ENCODE assay signal across 9 mouse cellular contexts in genomic region chr2:109920471-109920870, GRCm38 (mm10). TPM values are rescaled to one million over a fixed set of nuclear protein-coding genes. Genes with fewer than 3 reads are reported as not detected.
DNase-seq lines count a peak whose midpoint lies in the region; ATAC-seq and TF ChIP-seq lines count a peak whose summit lies in the region.
"Had no signal": no experiment of that assay in that cellular context is flagged by ENCODE, and none has a peak within 500 bp of the region (broad histone marks: within the 10 kb centered on the region; RNA-seq: fewer than 3 reads in every experiment).

No protein-coding gene starts in this region.

- peaks cover 30% of the 10 kb centered on the region for H3K79me2 ChIP-seq in liver, adult 2 months (ENCODE audit: control insufficient read depth, insufficient read depth, low read length)

- no peak for DNase-seq in cerebellum, adult 2 months
- no peak for DNase-seq in cerebellum, postnatal 10 days
- peak; percentile 67 for DNase-seq in liver, adult 2 months (ENCODE audit: extremely low read depth, low read depth, low spot score)
- no peak for DNase-seq in liver
- no peak for DNase-seq in stomach, postnatal 0 days (ENCODE audit: low spot score)
- DNase-seq in retina, embryonic 14.5 days (ENCODE audit: low spot score), result no peak
- DNase-seq in ovary, postnatal 36 days (ENCODE audit: low spot score), result no peak
- DNase-seq: thymus, postnatal 4 days had no signal

- no peaks in the 10 kb centered on the region for H3K27me3 ChIP-seq in cerebellum, adult 2 months (ENCODE audit: control insufficient read depth, insufficient read depth, low read length)
- H3K27me3 ChIP-seq in liver, adult 2 months (ENCODE audit: control insufficient read depth, insufficient read depth, low read length), result no peaks in the 10 kb centered on the region
- H3K27me3 ChIP-seq in liver, embryonic 16.5 days (ENCODE audit: control insufficient read depth, insufficient read depth, low read depth, low read length), result no peaks in the 10 kb centered on the region; the same call in 1 of the 2 replicates
- H3K27me3 ChIP-seq in stomach, postnatal 0 days (ENCODE audit: control insufficient read depth, insufficient read depth, low read length), result no peaks in the 10 kb centered on the region

- no peak for TF ChIP-seq EP300 in stomach, postnatal 0 days (optimal IDR thresholded peaks at IDR 0.05)

- no peak overlapping the region for H3K27ac ChIP-seq in cerebellum, adult 2 months (ENCODE audit: insufficient read depth, low read length)
- H3K27ac ChIP-seq in liver, adult 2 months (replicated peaks; ENCODE audit: insufficient read depth, low read depth, low read length), result peak overlapping the region; percentile 46; the same call in 1 of the 2 replicates
- H3K27ac ChIP-seq in liver, embryonic 16.5 days (ENCODE audit: low read length), result no peak overlapping the region
- peak overlapping the region; percentile 36; the same call in 1 of the 2 replicates for H3K27ac ChIP-seq in stomach, postnatal 0 days (replicated peaks)

- no peaks in the 10 kb centered on the region; the same call in 1 of the 2 replicates for H3K36me3 ChIP-seq in liver, adult 2 months (ENCODE audit: control insufficient read depth, insufficient read depth, low read length)
- H3K36me3 ChIP-seq in liver, embryonic 16.5 days (ENCODE audit: control insufficient read depth, insufficient read depth), result no peaks in the 10 kb centered on the region
- no peaks in the 10 kb centered on the region for H3K36me3 ChIP-seq in stomach, postnatal 0 days (ENCODE audit: control insufficient read depth, insufficient read depth, low read length)

- WGBS in cerebellum, adult 2 months, result 65% methylated on average over 7 of the region's 7 CpGs
- WGBS in liver, adult 2 months, result 55% methylated on average over 7 of the region's 7 CpGs
- 75% methylated on average over 7 of the region's 7 CpGs for WGBS in liver, embryonic 16.5 days (ENCODE audit: insufficient replicate concordance)
- 61% methylated on average over 7 of the region's 7 CpGs for WGBS in stomach, postnatal 0 days

- no peak overlapping the region; the same call in 1 of the 2 replicates for H3K9ac ChIP-seq in liver, adult 2 months (ENCODE audit: low read depth, low read length)
- H3K9ac ChIP-seq in liver, embryonic 16.5 days (ENCODE audit: low read depth, low read length), result no peak overlapping the region
- peak overlapping the region; percentile 47; the same call in 1 of the 2 replicates for H3K9ac ChIP-seq in stomach, postnatal 0 days (ENCODE audit: low read length)

- peak overlapping the region; percentile 21 for H3K4me3 ChIP-seq in cerebellum, adult 2 months (replicated peaks; ENCODE audit: insufficient read depth, low read depth, low read length)
- peak overlapping the region; percentile 38; the same call in 1 of the 2 replicates for H3K4me3 ChIP-seq in liver, adult 2 months (ENCODE audit: insufficient read depth, low read depth, low read length)
- no peak overlapping the region for H3K4me3 ChIP-seq in liver, embryonic 16.5 days (ENCODE audit: low read depth, low read length)
- peak overlapping the region; percentile 89 for H3K4me3 ChIP-seq in stomach, postnatal 0 days (ENCODE audit: low read depth, low read length)

- no peak for ATAC-seq in liver, embryonic 16.5 days (ENCODE audit: low read depth)
- no peak for ATAC-seq in stomach, postnatal 0 days (ENCODE audit: low FRiP score, low TSS enrichment)

- H3K9me3 ChIP-seq in liver, embryonic 16.5 days (replicated peaks; ENCODE audit: control insufficient read depth, low read length), result no peaks in the 10 kb centered on the region
- no peaks in the 10 kb centered on the region for H3K9me3 ChIP-seq in stomach, postnatal 0 days (ENCODE audit: control insufficient read depth, low read length)

- no peak for TF ChIP-seq POLR2A in cerebellum, adult 2 months (IDR thresholded peaks at IDR 0.05; ENCODE audit: borderline replicate concordance, insufficient read depth, low read length)
- no peak for TF ChIP-seq POLR2A in liver, adult 2 months (IDR thresholded peaks at IDR 0.05; ENCODE audit: extremely low read depth, insufficient read depth, low read length)

- peaks cover 6% of the 10 kb centered on the region; the same call in 1 of the 2 replicates for H3K4me1 ChIP-seq in cerebellum, adult 2 months (ENCODE audit: control insufficient read depth, insufficient read depth, low read length)
- peaks cover 18% of the 10 kb centered on the region for H3K4me1 ChIP-seq in liver, adult 2 months (ENCODE audit: control insufficient read depth, insufficient read depth, low read length)
- H3K4me1 ChIP-seq in liver, embryonic 16.5 days (ENCODE audit: control insufficient read depth, low read depth, low read length), result peaks cover 20% of the 10 kb centered on the region
- no peaks in the 10 kb centered on the region for H3K4me1 ChIP-seq in stomach, postnatal 0 days (replicated peaks; ENCODE audit: control insufficient read depth, insufficient read depth)

- TF ChIP-seq CTCF in cerebellum, adult 2 months (IDR thresholded peaks at IDR 0.05; ENCODE audit: borderline replicate concordance, insufficient read depth, low read depth, low read length), result no peak
- no peak for TF ChIP-seq CTCF in liver, adult 2 months (IDR thresholded peaks at IDR 0.05; ENCODE audit: low read depth, low read length)
- TF ChIP-seq CTCF in stomach, postnatal 0 days (IDR thresholded peaks at IDR 0.05; ENCODE audit: low read depth), result no peak

- peak overlapping the region; percentile 12; the same call in 1 of the 2 replicates for H3K4me2 ChIP-seq in liver, embryonic 16.5 days (ENCODE audit: low read depth, low read length)
- peak overlapping the region; percentile 80 for H3K4me2 ChIP-seq in stomach, postnatal 0 days (replicated peaks; ENCODE audit: low read depth)

RNA-seq across cellular contexts. Expression of gene Lgr4, which starts 3.0 kb away (rescaled TPM):
- 21.6 and 22.3 TPM in 2 replicates for polyA plus RNA-seq in cerebellum, adult 2 months (2012; rRNA removed)
- total RNA-seq in liver, adult 2 months (2014; rRNA removed), result 53.9 and 61.8 TPM in 2 replicates
- 16.9 and 19.3 TPM in 2 replicates for polyA plus RNA-seq in liver, adult 2 months (2012; rRNA removed)
- polyA plus RNA-seq in liver, embryonic 16.5 days (2015; fragmentation: Nextera tagmentation; extraction: Ambion mirVana), result 2.9 and 3.5 TPM in 2 replicates
- polyA plus RNA-seq in stomach, postnatal 0 days (2015; fragmentation: Nextera tagmentation; extraction: Ambion mirVana), result 15.0 and 16.0 TPM in 2 replicates

RNA-seq across cellular contexts. Expression of gene Lin7c, which starts 29.8 kb away (rescaled TPM):
- polyA plus RNA-seq in cerebellum, adult 2 months (2012; rRNA removed), result 35.5 and 41.3 TPM in 2 replicates
- total RNA-seq in liver, adult 2 months (2014; rRNA removed), result 32.6 and 35.8 TPM in 2 replicates
- polyA plus RNA-seq in liver, adult 2 months (2012; rRNA removed), result 5.3 and 5.4 TPM in 2 replicates
- polyA plus RNA-seq in liver, embryonic 16.5 days (2015; fragmentation: Nextera tagmentation; extraction: Ambion mirVana), result 18.0 and 20.7 TPM in 2 replicates
- 36.1 and 38.4 TPM in 2 replicates for polyA plus RNA-seq in stomach, postnatal 0 days (2015; fragmentation: Nextera tagmentation; extraction: Ambion mirVana)

Comparison
In these comparisons a context has a peak if more than half of its experiments do, and no peak if none do; other contexts are left out.
1. H3K27ac ChIP-seq: peak in liver, adult 2 months (single experiment) and stomach, postnatal 0 days (single experiment); none in cerebellum, adult 2 months (single experiment) and liver, embryonic 16.5 days (single experiment).